Mouse (Mus musculus) erythroblast, embryonic 14.5 days (primary cell): ENCODE results near the gene 1700067K01Rik. TPM values are rescaled to one million over a fixed set of nuclear protein-coding genes. Genes with fewer than 3 reads are reported as not detected.

ENCODE experiments used
- H3K27me3 ChIP-seq: 2 replicates; pipeline ENCODE4 v1.6.1; 2012; ENCODE audit warnings: inconsistent platforms; ENCODE audit not compliant: control insufficient read depth
- H3K36me3 ChIP-seq: 2 replicates; pipeline ENCODE4 v1.6.1; 2012; ENCODE audit warnings: mild to moderate bottlenecking, inconsistent platforms; ENCODE audit not compliant: control insufficient read depth
- H3K4me1 ChIP-seq: 2 replicates; pipeline ENCODE4 v1.6.1; 2012; ENCODE audit warnings: inconsistent platforms; ENCODE audit not compliant: control insufficient read depth
- H3K4me3 ChIP-seq: replicated peaks from 2 replicates; pipeline ENCODE3; 2012; ENCODE audit warnings: moderate library complexity, mild to moderate bottlenecking, inconsistent platforms
- H3K9me3 ChIP-seq: 2 replicates; pipeline ENCODE4 v1.6.1; 2012; ENCODE audit warnings: low read length, inconsistent platforms, mixed read lengths; ENCODE audit not compliant: control insufficient read depth
- GATA1 ChIP-seq: IDR thresholded peaks from 2 replicates; pipeline ENCODE4 v1.6.1; 2012; ENCODE audit warnings: low read length, inconsistent platforms, mixed read lengths
- TAL1 ChIP-seq: IDR thresholded peaks from 3 replicates; pipeline ENCODE4 v1.6.1; 2012; ENCODE audit warnings: low read length, inconsistent platforms, mixed read lengths
- polyA plus RNA-seq: library from polyadenylated mRNA; stranded (reverse); fragments of >175 nt; gene quantifications from 2 replicates; pipeline ENCODE4 v1.2.3, GENCODE M21; 2012

1700067K01Rik gene
- polyA plus RNA-seq, 1 experiment, result 0.71 TPM

DNA sequence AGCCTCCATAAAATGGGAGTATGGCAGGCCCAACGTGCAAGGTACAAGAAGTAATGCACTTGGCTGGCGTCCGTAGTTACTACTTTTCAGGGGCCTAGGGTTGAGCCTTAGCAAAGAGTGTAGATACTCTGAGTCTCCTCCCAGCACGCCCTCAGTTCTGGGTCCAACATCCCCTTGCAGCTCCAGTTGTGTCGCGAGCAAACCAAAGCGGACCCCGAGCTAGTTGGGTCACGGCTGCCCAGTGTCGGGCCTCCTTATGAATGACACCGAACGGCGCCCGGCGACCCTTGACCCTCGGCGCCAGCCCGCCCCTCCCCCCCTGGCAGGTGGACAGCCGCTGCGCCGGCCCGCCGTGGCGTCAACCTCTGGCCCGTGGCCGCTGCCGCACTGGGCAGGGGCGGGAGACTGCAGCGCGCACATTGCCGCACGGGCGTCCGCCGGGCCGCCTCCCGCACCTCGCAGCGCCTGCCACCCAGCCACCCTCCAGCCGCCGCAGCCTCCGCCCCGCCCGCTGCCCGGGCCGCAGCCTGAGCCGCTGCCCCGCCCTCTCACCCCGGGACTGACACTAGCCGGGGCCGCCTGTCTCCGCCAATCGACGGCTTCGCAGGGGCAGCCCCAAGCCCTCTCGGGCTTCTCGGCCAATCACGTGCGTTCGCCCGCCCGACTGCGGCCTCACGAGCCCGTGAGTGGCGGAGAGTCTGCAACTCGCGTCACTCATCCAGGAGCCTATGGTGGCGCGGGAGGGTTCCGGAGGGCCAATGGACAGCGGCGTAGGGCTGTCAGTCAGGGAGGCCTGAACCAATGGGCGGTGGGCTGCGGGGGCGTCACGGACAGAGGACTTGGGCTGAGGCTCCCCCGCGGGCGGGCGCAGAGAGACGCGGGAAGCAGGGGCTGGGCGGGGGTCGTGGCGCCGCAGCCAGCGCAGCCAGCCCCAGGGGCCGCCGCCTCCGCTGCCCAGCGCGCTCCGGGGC is 28.9 kb upstream of the 1700067K01Rik start, which contains the start of gene Prkaca:
Gene Prkaca, plus strand, starts transcription at position 844 of the 971 bp plus-strand sequence.
- Histone ChIP-seq H3K4me3 (peak within 1 kb of the TSS; percentile 98), H3K9me3 (no peaks in the 10 kb centered on the region), H3K4me1 (peaks cover 51% of the 10 kb centered on the region), H3K27me3 (no peaks in the 10 kb centered on the region), H3K36me3 (peaks cover 53% of the 10 kb centered on the region)
- TF ChIP-seq TAL1, result no peak
- no peak for TF ChIP-seq GATA1

DNA sequence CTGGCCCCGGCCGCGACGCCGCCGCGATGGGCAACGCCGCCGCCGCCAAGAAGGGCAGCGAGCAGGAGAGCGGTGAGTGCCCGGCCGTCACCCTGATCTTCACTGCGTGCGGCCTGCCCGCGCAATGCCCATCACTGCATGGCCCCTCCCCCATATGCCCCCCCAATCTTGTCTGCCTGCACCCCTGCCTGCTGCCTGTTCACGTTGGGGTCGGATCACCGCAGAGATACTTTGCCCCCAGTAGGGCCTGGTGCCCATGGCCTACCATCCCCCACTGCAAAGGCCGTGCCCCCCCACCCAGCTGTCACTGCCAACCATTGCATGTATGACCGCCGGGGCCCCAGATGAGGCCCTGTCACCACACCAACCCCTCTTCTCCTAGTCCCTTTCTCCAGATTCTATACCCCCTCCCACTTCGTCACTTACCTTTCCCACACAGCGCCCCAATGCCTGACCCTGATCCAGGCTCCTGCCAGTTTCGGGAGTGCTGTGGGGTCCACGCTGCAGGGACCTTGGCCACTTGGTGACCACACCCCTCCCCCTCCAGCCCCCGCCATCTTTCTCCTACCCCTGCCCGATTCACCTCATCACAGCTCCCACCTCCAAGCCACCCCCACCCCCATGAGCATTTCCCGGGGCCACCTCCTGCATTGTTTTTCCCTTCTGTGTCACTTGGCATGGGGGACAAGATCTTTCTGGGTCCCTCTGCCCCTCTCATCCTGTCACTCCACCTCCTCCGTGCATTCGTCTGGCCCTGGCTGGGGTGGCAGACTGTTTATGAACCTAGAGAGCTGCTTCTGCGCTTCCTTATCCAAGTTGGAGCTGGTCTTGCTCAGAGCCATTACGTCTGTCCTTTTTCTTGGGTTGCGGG is 27.9 kb upstream of the 1700067K01Rik start:
- H3K9me3 ChIP-seq, result no peaks in the 10 kb centered on the region
- H3K4me3 ChIP-seq, result peak overlapping the region; percentile 98
- peaks cover 51% of the 10 kb centered on the region for H3K36me3 ChIP-seq
- peaks cover 57% of the 10 kb centered on the region for H3K4me1 ChIP-seq
- TF ChIP-seq TAL1 (no peak), GATA1 (no peak)
- no peaks in the 10 kb centered on the region for H3K27me3 ChIP-seq

DNA sequence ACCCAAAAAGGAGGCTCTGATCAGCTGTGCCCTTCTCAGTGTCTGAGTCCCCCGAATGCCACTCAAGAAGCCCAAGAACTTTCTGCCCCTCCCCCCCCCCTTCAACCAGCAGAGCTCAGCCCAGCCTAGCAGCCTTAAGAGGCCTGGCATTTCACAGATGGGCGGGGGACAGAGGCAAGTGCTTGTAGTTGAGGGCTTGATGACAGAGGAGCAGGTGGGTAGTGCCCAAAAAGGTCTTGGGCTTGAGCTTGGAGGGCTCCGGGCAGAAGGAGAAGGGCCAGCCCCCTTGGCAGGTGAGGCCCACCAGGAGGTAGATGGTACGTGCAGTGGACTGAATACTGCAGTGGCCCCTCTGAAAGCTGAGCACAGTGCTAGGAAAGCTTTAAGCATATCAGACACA is 26.8 kb upstream of the 1700067K01Rik start:
- Histone ChIP-seq H3K4me3 (no peak overlapping the region), H3K4me1 (peaks cover 55% of the 10 kb centered on the region), H3K9me3 (no peaks in the 10 kb centered on the region), H3K27me3 (no peaks in the 10 kb centered on the region), H3K36me3 (peaks cover 45% of the 10 kb centered on the region)
- no peak for TF ChIP-seq TAL1
- no peak for TF ChIP-seq GATA1

DNA sequence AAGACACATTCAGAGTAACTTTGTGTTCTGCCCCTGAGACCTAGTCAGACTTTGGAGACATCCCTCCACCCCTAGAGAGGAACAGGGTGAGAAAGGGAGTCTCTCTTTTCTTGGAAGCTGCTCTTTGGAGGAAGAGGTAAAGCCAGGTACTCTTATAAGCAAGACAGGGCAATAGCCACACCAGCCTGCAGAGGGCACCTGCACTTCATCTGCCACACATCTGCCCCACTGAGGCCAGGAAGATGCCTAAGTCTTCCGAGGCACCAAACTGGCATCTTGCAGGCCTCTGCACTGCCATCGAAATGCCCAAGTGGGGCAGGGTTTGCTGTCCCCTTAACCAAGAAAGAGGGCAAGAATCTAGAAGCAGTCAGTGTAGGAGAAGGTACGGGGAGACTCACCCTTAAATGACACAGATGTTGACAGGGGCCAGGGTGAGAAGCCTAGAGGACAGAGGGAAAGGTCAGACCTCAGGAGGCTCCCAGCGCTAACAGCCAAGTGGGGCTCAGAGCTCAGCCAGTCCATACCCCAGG is 25.1 kb upstream of the 1700067K01Rik start:
- H3K4me1 ChIP-seq, result peaks cover 51% of the 10 kb centered on the region
- no peaks in the 10 kb centered on the region for H3K27me3 ChIP-seq
- no peak overlapping the region for H3K4me3 ChIP-seq
- peaks cover 48% of the 10 kb centered on the region for H3K36me3 ChIP-seq
- no peaks in the 10 kb centered on the region for H3K9me3 ChIP-seq
- TF ChIP-seq GATA1 (no peak), TAL1 (no peak)

DNA sequence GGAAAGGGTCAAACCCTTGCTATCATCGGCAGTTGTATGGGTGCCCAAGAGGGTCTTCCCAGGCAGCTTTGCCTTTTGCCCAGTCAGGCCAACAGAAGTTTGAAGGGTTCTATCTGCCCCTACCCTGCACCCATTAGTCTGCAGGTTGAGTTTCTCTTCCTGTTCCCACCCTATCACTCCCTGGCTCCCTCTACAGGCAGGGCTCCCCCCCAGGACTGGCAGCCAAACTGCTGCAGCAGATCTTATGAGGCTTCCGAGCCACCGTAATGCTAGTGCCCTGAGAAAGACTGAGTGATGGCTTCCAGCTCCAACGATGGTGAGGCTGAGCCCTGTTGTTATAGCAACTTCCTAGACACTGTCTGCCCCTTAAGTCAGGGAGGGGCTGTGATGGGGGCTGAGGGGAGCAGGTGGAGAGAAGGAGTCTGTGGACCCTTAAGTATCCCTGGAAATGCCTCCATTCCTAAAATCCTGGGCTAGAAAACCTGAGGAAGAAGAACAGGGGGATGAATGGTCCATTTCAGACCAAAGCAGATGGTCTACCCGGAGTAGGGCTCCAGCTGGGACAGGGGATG is 24.4 kb upstream of the 1700067K01Rik start:
- no peaks in the 10 kb centered on the region for H3K27me3 ChIP-seq
- H3K9me3 ChIP-seq, result no peaks in the 10 kb centered on the region
- H3K36me3 ChIP-seq, result peaks cover 48% of the 10 kb centered on the region
- no peak for TF ChIP-seq TAL1
- no peak for TF ChIP-seq GATA1
- peaks cover 44% of the 10 kb centered on the region for H3K4me1 ChIP-seq
- no peak overlapping the region for H3K4me3 ChIP-seq

DNA sequence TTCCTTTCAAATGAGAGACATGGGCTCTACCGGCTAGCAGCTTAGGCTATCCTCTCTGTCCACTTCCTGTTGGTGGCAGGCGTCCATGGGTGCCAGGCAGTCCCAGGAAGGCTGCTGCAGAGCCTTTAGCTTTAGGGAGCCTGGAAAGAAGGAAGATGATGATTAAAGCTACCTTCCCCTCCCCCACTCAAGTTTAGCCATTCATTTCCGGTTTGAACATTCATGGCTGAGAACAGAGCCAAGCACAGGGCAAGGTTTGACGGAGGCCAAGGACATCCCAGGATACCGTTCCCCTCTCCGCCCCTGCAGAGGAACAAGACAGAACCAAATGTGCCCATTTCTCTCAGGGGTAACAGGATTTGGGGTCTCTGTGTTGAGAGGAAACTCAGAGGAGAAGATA is 23.7 kb upstream of the 1700067K01Rik start:
- H3K27me3 ChIP-seq, result no peaks in the 10 kb centered on the region
- H3K36me3 ChIP-seq, result peaks cover 52% of the 10 kb centered on the region
- peaks cover 41% of the 10 kb centered on the region for H3K4me1 ChIP-seq
- TF ChIP-seq GATA1 (no peak), TAL1 (no peak)
- no peaks in the 10 kb centered on the region for H3K9me3 ChIP-seq
- no peak overlapping the region for H3K4me3 ChIP-seq

DNA sequence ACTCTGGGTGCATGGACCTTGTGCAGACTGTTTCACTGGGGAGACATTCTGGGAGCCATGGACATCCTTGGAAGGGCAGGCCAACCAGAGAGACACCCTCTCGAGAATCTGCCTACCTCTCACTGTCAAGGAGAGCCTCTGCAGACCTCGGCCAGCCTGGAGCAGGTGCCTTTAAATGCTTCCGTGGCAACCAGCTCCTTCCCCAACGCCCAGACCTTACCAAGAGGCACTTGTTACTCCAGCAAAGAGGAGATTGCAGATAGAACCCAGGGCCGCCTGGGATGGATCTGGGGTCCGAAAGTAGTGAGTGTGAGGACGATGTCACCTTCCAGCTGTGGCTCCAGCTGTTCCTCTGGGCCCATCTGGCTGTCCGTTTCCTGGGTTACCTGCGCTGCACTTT is 23.1 kb upstream of the 1700067K01Rik start:
- Histone ChIP-seq H3K27me3 (no peaks in the 10 kb centered on the region), H3K4me1 (peaks cover 38% of the 10 kb centered on the region), H3K36me3 (peaks cover 53% of the 10 kb centered on the region), H3K9me3 (no peaks in the 10 kb centered on the region), H3K4me3 (no peak overlapping the region)
- TF ChIP-seq TAL1 (no peak), GATA1 (no peak)

DNA sequence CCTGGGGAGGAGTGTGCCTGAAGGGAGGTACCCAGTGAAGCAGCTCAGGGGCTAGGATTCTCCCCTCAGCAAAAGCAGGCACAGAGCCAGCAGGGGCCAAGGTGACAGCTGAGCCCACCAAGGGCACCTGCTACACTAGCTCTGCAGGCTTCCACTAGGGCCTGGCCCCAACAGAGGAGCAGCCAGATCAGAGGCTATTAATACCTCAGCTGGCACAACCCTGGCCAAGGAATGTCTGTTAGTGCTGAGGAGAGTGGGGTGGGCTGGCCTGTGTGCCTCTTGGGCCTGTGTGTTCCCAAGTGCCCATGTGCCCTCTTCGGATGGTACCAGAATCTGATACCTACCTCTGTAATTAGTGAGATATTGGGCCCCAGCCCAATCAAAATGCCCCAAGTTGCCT is 21.1 kb upstream of the 1700067K01Rik start:
- Histone ChIP-seq H3K27me3 (no peaks in the 10 kb centered on the region), H3K4me3 (no peak overlapping the region), H3K4me1 (peaks cover 23% of the 10 kb centered on the region), H3K36me3 (peaks cover 64% of the 10 kb centered on the region), H3K9me3 (no peaks in the 10 kb centered on the region)
- no peak for TF ChIP-seq GATA1
- TF ChIP-seq TAL1, result no peak

DNA sequence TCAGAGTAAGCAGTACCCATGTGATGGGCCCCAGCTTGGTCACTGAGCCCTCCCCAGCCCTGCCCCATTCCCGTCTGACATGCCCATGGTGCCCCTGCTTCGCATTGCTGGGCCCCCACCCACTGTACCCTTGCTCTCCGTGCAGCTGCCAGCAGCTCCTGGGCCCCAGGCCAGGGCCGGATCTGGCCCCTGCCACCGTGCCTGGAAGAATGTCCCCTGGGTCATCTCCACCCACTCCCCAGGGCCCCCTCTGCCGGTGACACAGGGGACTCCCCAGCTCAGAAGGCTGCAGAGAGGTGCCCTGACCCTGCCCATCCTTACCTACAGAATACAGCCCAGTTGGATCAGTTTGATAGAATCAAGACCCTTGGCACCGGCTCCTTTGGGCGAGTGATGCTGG is 20.5 kb upstream of the 1700067K01Rik start:
- Histone ChIP-seq H3K9me3 (no peaks in the 10 kb centered on the region), H3K36me3 (peaks cover 67% of the 10 kb centered on the region), H3K4me1 (peaks cover 23% of the 10 kb centered on the region), H3K27me3 (no peaks in the 10 kb centered on the region), H3K4me3 (no peak overlapping the region)
- TF ChIP-seq TAL1 (no peak), GATA1 (no peak)
